Mouse (Mus musculus) midbrain, embryonic 16.5 days (tissue): Measurements from ENCODE around the gene Nlrp3. TPM values are rescaled to one million over a fixed set of nuclear protein-coding genes. Genes with fewer than 3 reads are reported as not detected.

ENCODE experiments used
- ATAC-seq: fragments of 200-750 bp; cut with Nextera tagmentation; 2 replicates; pipeline ENCODE4 v1.8.0; 2017; ENCODE audit warnings: moderate TSS enrichment
- H3K27ac ChIP-seq: fragments of 300-500 bp; sonication (generic); 2 replicates; pipeline ENCODE4 v1.5.1; 2014; ENCODE audit warnings: mild to moderate bottlenecking, low read length, mixed read lengths
- H3K27me3 ChIP-seq: fragments of 300-500 bp; sonication (generic); 2 replicates; pipeline ENCODE4 v1.6.1; 2014; ENCODE audit warnings: low read depth, low read length, mixed read lengths; ENCODE audit not compliant: control insufficient read depth, insufficient read depth
- H3K36me3 ChIP-seq: fragments of 300-500 bp; sonication (generic); 2 replicates; pipeline ENCODE4 v1.6.1; 2014; ENCODE audit warnings: mild to moderate bottlenecking, low read length, moderate library complexity, mixed read lengths; ENCODE audit not compliant: control insufficient read depth, insufficient read depth
- H3K4me1 ChIP-seq: fragments of 300-500 bp; sonication (generic); 2 replicates; pipeline ENCODE4 v1.6.1; 2014; ENCODE audit warnings: mild to moderate bottlenecking, low read length, mixed read lengths; ENCODE audit not compliant: control insufficient read depth, insufficient read depth
- H3K4me2 ChIP-seq: fragments of 300-500 bp; sonication (generic); 2 replicates; pipeline ENCODE4 v1.6.1; 2014; ENCODE audit warnings: mild to moderate bottlenecking, low read length, mixed read lengths
- H3K4me3 ChIP-seq: fragments of 300-500 bp; sonication (generic); 2 replicates; pipeline ENCODE4 v1.5.1; 2014; ENCODE audit warnings: low read depth, mild to moderate bottlenecking, low read length, moderate library complexity, mixed read lengths
- H3K9ac ChIP-seq: fragments of 300-500 bp; sonication (generic); 2 replicates; pipeline ENCODE4 v1.6.1; 2014; ENCODE audit warnings: low read depth, low read length, mixed read lengths
- H3K9me3 ChIP-seq: fragments of 300-500 bp; sonication (generic); replicated peaks from 2 replicates; pipeline ENCODE4 v1.6.1; 2014; ENCODE audit warnings: mild to moderate bottlenecking, low read length, mixed read lengths; ENCODE audit not compliant: control insufficient read depth, poor library complexity, severe bottlenecking
- WGBS: fragments of 180-500 bp; shearing (Covaris S2); extraction: QIAGEN DNeasy Blood & Tissue Kit; methylation state at CpG from one replicate; pipeline ENCODE4 v1.1.7; 2014; 5-methylcytosine and 5-hydroxymethylcytosine counted together
- polyA plus RNA-seq: library from polyadenylated mRNA; unstranded; fragments of >200 nt; fragmentation: Nextera tagmentation; extraction: Ambion mirVana; gene quantifications from 2 replicates; pipeline ENCODE4 v1.2.1, GENCODE M21; 2015

Nlrp3 gene
- polyA plus RNA-seq, 1 experiment from 2014 or later = 0.09 TPM

DNA sequence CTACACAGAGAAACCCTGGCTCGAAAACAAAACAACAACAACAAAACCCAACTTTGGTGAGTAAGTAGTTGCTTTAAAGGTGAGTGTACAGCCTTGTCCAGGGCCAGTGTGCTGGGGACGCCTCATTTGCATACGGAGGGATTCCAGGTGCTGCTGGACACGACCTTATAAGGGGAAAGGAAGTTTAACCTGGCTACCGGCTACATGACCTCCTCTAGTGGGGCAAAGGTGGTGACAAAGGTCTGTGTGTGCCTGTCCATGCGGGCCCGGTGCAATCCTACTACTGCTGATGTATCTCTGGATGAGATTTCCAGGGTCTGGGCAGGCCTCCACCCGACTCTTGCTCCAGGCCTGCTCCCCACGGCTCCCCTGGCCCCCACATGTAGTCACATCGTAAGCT is 28.6 kb upstream of the Nlrp3 start:
- 92% methylated on average over 10 of the region's 10 CpGs for WGBS
- ATAC-seq = no peak
- peaks cover 4% of the 10 kb centered on the region for H3K4me1 ChIP-seq
- 0 out of 2 replicates have a peak, but pooled peaks cover 2% of the 10 kb centered on the region for H3K36me3 ChIP-seq
- H3K9me3 ChIP-seq = no peaks in the 10 kb centered on the region
- no peak overlapping the region for H3K4me2 ChIP-seq
- no peak overlapping the region for H3K4me3 ChIP-seq
- no peak overlapping the region for H3K9ac ChIP-seq
- H3K27ac ChIP-seq = no peak overlapping the region
- no peaks in the 10 kb centered on the region for H3K27me3 ChIP-seq

- H3K9ac ChIP-seq = no peak overlapping the region
- H3K4me1 ChIP-seq = no peaks in the 10 kb centered on the region
- 0 out of 2 replicates have a peak, but pooled peaks cover 2% of the 10 kb centered on the region for H3K36me3 ChIP-seq
- no peak overlapping the region for H3K27ac ChIP-seq
- ATAC-seq = no peak
- H3K4me2 ChIP-seq = no peak overlapping the region
- WGBS = 86% methylated on average over 3 of the region's 3 CpGs
- H3K4me3 ChIP-seq = no peak overlapping the region
- no peaks in the 10 kb centered on the region for H3K27me3 ChIP-seq
- no peaks in the 10 kb centered on the region for H3K9me3 ChIP-seq
These were observed 27.8 kb upstream of the Nlrp3 start for GRCm38 (mm10) chr11:59513556-59513955.

- no peaks in the 10 kb centered on the region for H3K27me3 ChIP-seq
- H3K27ac ChIP-seq = no peak overlapping the region
- no peak overlapping the region for H3K9ac ChIP-seq
- H3K4me3 ChIP-seq = no peak overlapping the region
- no peaks in the 10 kb centered on the region for H3K9me3 ChIP-seq
- no peak overlapping the region for H3K4me2 ChIP-seq
- 74% methylated on average over 6 of the region's 6 CpGs for WGBS
- H3K4me1 ChIP-seq = no peaks in the 10 kb centered on the region
- 0 out of 2 replicates have a peak, but pooled peaks cover 2% of the 10 kb centered on the region for H3K36me3 ChIP-seq
- ATAC-seq = no peak
These were observed 27.0 kb upstream of the Nlrp3 start for GRCm38 (mm10) chr11:59514381-59514780.

GRCm38 (mm10) chr11:59514789-59515188 is 26.6 kb upstream of the Nlrp3 start:
- WGBS = 78% methylated on average over 3 of the region's 3 CpGs
- no peak for ATAC-seq

GRCm38 (mm10) chr11:59517441-59517840 is 23.9 kb upstream of the Nlrp3 start:
- no peak overlapping the region for H3K27ac ChIP-seq
- H3K4me2 ChIP-seq = no peak overlapping the region
- H3K9me3 ChIP-seq = no peaks in the 10 kb centered on the region
- H3K27me3 ChIP-seq = no peaks in the 10 kb centered on the region
- no peaks in the 10 kb centered on the region for H3K4me1 ChIP-seq
- ATAC-seq = no peak
- WGBS = 81% methylated on average over 1 of the region's 1 CpGs
- H3K4me3 ChIP-seq = no peak overlapping the region
- no peak overlapping the region for H3K9ac ChIP-seq
- H3K36me3 ChIP-seq = no peaks in the 10 kb centered on the region

More at GRCm38 (mm10) chr11:59514789-59515188, 26.6 kb upstream of the Nlrp3 start:
- no peaks in the 10 kb centered on the region for H3K9me3 ChIP-seq
- no peaks in the 10 kb centered on the region for H3K4me1 ChIP-seq
- no peak overlapping the region for H3K4me3 ChIP-seq
- H3K4me2 ChIP-seq = no peak overlapping the region
- H3K9ac ChIP-seq = no peak overlapping the region
- H3K36me3 ChIP-seq = 0 out of 2 replicates have a peak, but pooled peaks cover 2% of the 10 kb centered on the region
- no peak overlapping the region for H3K27ac ChIP-seq
- H3K27me3 ChIP-seq = no peaks in the 10 kb centered on the region

DNA sequence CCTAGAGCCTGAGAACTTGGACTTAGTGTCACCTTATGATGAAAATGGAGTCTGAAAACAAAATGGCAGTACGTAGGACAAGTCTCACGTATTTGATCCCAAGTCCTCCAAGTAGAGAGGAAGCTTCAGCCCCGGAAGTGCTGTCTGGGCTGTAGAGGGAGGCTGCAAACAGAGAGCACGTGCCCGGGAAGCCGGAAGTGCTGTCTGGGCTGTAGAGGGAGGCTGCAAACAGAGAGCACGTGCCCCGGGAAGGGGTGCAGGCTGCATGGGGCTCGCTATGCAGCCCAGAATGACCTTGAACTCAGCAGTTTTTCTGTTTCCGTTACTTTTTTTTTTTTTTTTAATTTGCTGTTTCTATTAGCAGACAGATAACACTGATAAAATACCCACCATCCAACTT is 23.1 kb upstream of the Nlrp3 start:
- no peaks in the 10 kb centered on the region for H3K4me1 ChIP-seq
- H3K36me3 ChIP-seq = no peaks in the 10 kb centered on the region
- WGBS = 75% methylated on average over 10 of the region's 10 CpGs
- H3K9ac ChIP-seq = no peak overlapping the region
- no peak overlapping the region for H3K4me2 ChIP-seq
- no peak overlapping the region for H3K27ac ChIP-seq
- no peaks in the 10 kb centered on the region for H3K27me3 ChIP-seq
- no peaks in the 10 kb centered on the region for H3K9me3 ChIP-seq
- H3K4me3 ChIP-seq = no peak overlapping the region
- no peak for ATAC-seq

GRCm38 (mm10) chr11:59519741-59520495 is 21.4 kb upstream of the Nlrp3 start:
- H3K27ac ChIP-seq = no peak overlapping the region
- WGBS = 66% methylated on average over 6 of the region's 6 CpGs

GRCm38 (mm10) chr11:59524150-59524549 is 17.2 kb upstream of the Nlrp3 start:
- 99% methylated on average over 2 of the region's 2 CpGs for WGBS
- H3K4me3 ChIP-seq = no peak overlapping the region
- H3K36me3 ChIP-seq = no peaks in the 10 kb centered on the region
- H3K4me2 ChIP-seq = no peak overlapping the region
- no peak overlapping the region for H3K27ac ChIP-seq
- H3K9me3 ChIP-seq = no peaks in the 10 kb centered on the region
- H3K27me3 ChIP-seq = no peaks in the 10 kb centered on the region
- H3K4me1 ChIP-seq = no peaks in the 10 kb centered on the region
- no peak for ATAC-seq
- no peak overlapping the region for H3K9ac ChIP-seq

More at GRCm38 (mm10) chr11:59519741-59520495, 21.4 kb upstream of the Nlrp3 start:
- no peak for ATAC-seq
- H3K4me3 ChIP-seq = no peak overlapping the region
- no peaks in the 10 kb centered on the region for H3K9me3 ChIP-seq
- no peaks in the 10 kb centered on the region for H3K4me1 ChIP-seq
- H3K4me2 ChIP-seq = no peak overlapping the region
- no peak overlapping the region for H3K9ac ChIP-seq
- no peaks in the 10 kb centered on the region for H3K27me3 ChIP-seq
- no peaks in the 10 kb centered on the region for H3K36me3 ChIP-seq

- 10% methylated on average over 10 of the region's 10 CpGs for WGBS
- Histone ChIP-seq H3K4me1 (no peaks in the 10 kb centered on the region), H3K4me3 (no peak overlapping the region), H3K9me3 (no peaks in the 10 kb centered on the region), H3K36me3 (no peaks in the 10 kb centered on the region), H3K27ac (no peak overlapping the region), H3K9ac (no peak overlapping the region), H3K27me3 (no peaks in the 10 kb centered on the region), H3K4me2 (no peak overlapping the region)
- no peak for ATAC-seq
These were observed 16.1 kb upstream of the Nlrp3 start for GRCm38 (mm10) chr11:59525237-59525636.
